Mouse (Mus musculus) stomach, embryonic 16.5 days (tissue): ENCODE data around the gene Wdr91. TPM values are rescaled to one million over a fixed set of nuclear protein-coding genes. Genes with fewer than 3 reads are reported as not detected.

Experiments used
- ATAC-seq: fragments of 200-750 bp; cut with Nextera tagmentation; 2 replicates; pipeline ENCODE4 v1.8.0; 2017; ENCODE audit warnings: moderate number of reproducible peaks, moderate TSS enrichment; ENCODE audit not compliant: insufficient read depth, low FRiP score
- H3K27ac ChIP-seq: fragments of 300-500 bp; sonication (generic); 2 replicates; pipeline ENCODE4 v1.5.1; 2014; ENCODE audit warnings: low read length
- H3K27me3 ChIP-seq: fragments of 300-500 bp; sonication (generic); 2 replicates; pipeline ENCODE4 v1.6.1; 2014; ENCODE audit warnings: low read length, control low read depth, mixed read lengths; ENCODE audit not compliant: control insufficient read depth, insufficient read depth
- H3K36me3 ChIP-seq: fragments of 300-500 bp; sonication (generic); 2 replicates; pipeline ENCODE4 v1.6.1; 2014; ENCODE audit warnings: low read length; ENCODE audit not compliant: control insufficient read depth, insufficient read depth
- H3K4me1 ChIP-seq: fragments of 300-500 bp; sonication (generic); 2 replicates; pipeline ENCODE4 v1.6.1; 2014; ENCODE audit warnings: low read length, control low read depth, mixed read lengths; ENCODE audit not compliant: control insufficient read depth, insufficient read depth
- H3K4me2 ChIP-seq: fragments of 300-500 bp; sonication (generic); 2 replicates; pipeline ENCODE4 v1.6.1; 2014; ENCODE audit warnings: low read depth, low read length, mixed read lengths
- H3K4me3 ChIP-seq: fragments of 300-500 bp; sonication (generic); replicated peaks from 2 replicates; pipeline ENCODE4 v1.5.1; 2014; ENCODE audit warnings: mild to moderate bottlenecking, low read length
- H3K9ac ChIP-seq: fragments of 300-500 bp; sonication (generic); 2 replicates; pipeline ENCODE4 v1.6.1; 2014; ENCODE audit warnings: low read length
- H3K9me3 ChIP-seq: fragments of 300-500 bp; sonication (generic); replicated peaks from 2 replicates; pipeline ENCODE4 v1.6.1; 2016; ENCODE audit warnings: low read length, control low read depth; ENCODE audit not compliant: control insufficient read depth
- WGBS: fragments of 180-500 bp; shearing (Covaris S2); extraction: QIAGEN DNeasy Blood & Tissue Kit; methylation state at CpG from one replicate; pipeline ENCODE4 v1.1.7; 2014; 5-methylcytosine and 5-hydroxymethylcytosine counted together
- polyA plus RNA-seq: library from polyadenylated mRNA; unstranded; fragments of >200 nt; fragmentation: Nextera tagmentation; extraction: Ambion mirVana; gene quantifications from 2 replicates; pipeline ENCODE4 v1.2.1, GENCODE M21; 2015

Wdr91 gene
- 8.8 and 9.6 TPM in 2 replicates for polyA plus RNA-seq

- ATAC-seq = peak; percentile 95
- under 1% methylated on average over 64 of the region's 64 CpGs for WGBS
- Histone ChIP-seq H3K9me3 (no peaks in the 10 kb centered on the region), H3K4me3 (peak within 1 kb of the TSS; percentile 80), H3K4me1 (peaks cover 5% of the 10 kb centered on the region; the same call in 1 of the 2 replicates), H3K4me2 (peak within 1 kb of the TSS; percentile 83), H3K36me3 (no peaks in the 10 kb centered on the region), H3K27ac (peak within 1 kb of the TSS; percentile 86), H3K9ac (peak within 1 kb of the TSS; percentile 81), H3K27me3 (no peaks in the 10 kb centered on the region)
Measured at GRCm38 (mm10) chr6:34910371-34911219, at the start of gene Wdr91. Wdr91 (minus strand) TSS chr6:34910876.

GRCm38 (mm10) chr6:34959131-34959530 lies 48.5 kb upstream of the Wdr91 start:
- WGBS = 80% methylated on average over 7 of the region's 7 CpGs
- no peaks in the 10 kb centered on the region for H3K27me3 ChIP-seq
- H3K4me3 ChIP-seq = no peak overlapping the region
- H3K9me3 ChIP-seq = no peaks in the 10 kb centered on the region
- H3K9ac ChIP-seq = no peak overlapping the region
- no peak for ATAC-seq
- H3K4me1 ChIP-seq = no peaks in the 10 kb centered on the region
- H3K27ac ChIP-seq = no peak overlapping the region
- H3K36me3 ChIP-seq = no peaks in the 10 kb centered on the region; the same call in 1 of the 2 replicates
- H3K4me2 ChIP-seq = no peak overlapping the region

DNA sequence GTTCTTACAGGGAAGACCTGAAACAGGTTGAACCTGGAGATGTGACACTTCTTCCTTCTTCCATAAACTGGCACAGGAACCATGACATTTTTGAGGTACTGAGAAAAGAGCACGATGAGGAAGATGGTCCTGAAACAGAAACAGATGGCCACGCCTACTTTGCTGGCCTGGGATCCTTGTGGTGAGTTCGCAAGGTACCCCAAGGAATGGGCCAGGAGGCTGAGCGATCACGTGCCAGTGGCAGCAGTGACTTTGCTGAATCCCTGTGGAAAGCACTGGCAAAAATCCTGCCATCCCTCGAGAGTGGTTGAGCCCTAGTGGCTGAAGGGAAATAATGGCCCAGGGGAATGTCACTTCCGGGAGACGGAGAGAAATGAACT lies 45.2 kb upstream of the Wdr91 start:
- ATAC-seq = no peak
- Histone ChIP-seq H3K27me3 (no peaks in the 10 kb centered on the region), H3K4me3 (no peak overlapping the region), H3K27ac (no peak overlapping the region), H3K4me1 (no peaks in the 10 kb centered on the region), H3K4me2 (peak overlapping the region; percentile 31; the same call in 1 of the 2 replicates), H3K9me3 (no peaks in the 10 kb centered on the region), H3K9ac (no peak overlapping the region), H3K36me3 (no peaks in the 10 kb centered on the region; the same call in 1 of the 2 replicates)
- WGBS = 41% methylated on average over 8 of the region's 8 CpGs

- 47% methylated on average over 18 of the region's 18 CpGs for WGBS
- H3K9ac ChIP-seq = no peak overlapping the region
- ATAC-seq = peak; percentile 73; the same call in 1 of the 2 replicates
- no peaks in the 10 kb centered on the region for H3K4me1 ChIP-seq
- H3K4me3 ChIP-seq = peak overlapping the region; percentile 11; the same call in 1 of the 2 replicates
- peak overlapping the region; percentile 31; the same call in 1 of the 2 replicates for H3K4me2 ChIP-seq
- no peaks in the 10 kb centered on the region; the same call in 1 of the 2 replicates for H3K36me3 ChIP-seq
- no peaks in the 10 kb centered on the region for H3K27me3 ChIP-seq
- H3K27ac ChIP-seq = no peak overlapping the region
- H3K9me3 ChIP-seq = no peaks in the 10 kb centered on the region
Measured at GRCm38 (mm10) chr6:34954926-34955861, 44.5 kb upstream of the Wdr91 start.

DNA sequence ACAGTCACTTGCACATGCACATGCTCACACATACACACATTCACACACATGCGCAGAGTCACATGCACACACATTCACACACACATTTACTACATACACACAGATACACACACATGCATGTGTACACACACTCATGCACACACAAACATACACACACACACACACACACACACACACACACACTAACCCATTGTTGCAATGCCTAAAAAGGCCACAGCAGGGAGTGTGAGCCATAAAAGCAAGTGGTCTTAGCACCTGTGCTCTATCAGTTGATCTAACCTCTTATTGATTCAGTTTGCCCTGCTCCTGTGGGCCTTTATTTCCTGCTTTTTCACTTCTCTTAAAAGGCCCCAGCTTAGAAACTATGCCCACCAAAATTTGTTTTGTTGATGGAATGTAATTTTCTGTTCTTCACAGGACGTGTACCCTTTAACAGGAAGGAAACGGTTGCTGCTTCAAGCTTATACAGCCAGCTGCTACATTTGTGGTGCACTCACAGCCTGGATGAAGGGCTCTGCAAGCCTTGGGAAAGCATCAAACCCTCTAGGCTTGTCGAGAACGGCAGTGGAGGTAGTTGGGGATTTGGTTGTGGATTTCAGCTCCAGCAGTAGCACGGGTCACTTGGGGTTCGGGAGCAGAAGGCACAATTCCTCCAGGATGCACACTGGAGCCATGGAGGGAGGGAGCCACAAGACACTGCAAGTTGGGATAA lies 41.4 kb upstream of the Wdr91 start:
- Histone ChIP-seq H3K4me1 (no peaks in the 10 kb centered on the region), H3K9ac (no peak overlapping the region), H3K4me3 (no peak overlapping the region), H3K9me3 (no peaks in the 10 kb centered on the region), H3K36me3 (no peaks in the 10 kb centered on the region), H3K27me3 (no peaks in the 10 kb centered on the region), H3K4me2 (no peak overlapping the region), H3K27ac (0 out of 2 replicates have a peak overlapping the region, but pooled peaks have one; percentile 4)
- ATAC-seq = no peak
- WGBS = 58% methylated on average over 7 of the region's 7 CpGs

DNA sequence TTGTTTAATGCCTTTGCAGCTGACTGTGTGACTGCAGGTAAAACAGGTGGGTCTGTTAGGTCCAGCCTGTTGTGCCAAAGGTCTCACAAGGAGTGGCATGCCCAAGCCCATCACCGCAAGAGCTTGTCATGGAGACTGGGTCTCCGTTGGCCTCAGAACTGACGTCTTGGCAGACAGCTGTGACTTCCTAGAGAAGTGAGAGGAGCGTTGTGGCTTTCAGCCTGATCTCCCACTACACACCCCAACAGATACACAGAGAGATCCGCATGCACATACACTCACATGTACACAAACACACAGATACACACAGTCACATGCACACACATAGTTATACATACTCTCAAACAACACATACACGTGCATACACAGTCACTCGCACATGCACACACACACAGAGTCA lies 40.8 kb upstream of the Wdr91 start:
- Histone ChIP-seq H3K36me3 (no peaks in the 10 kb centered on the region), H3K9me3 (no peaks in the 10 kb centered on the region), H3K4me2 (no peak overlapping the region), H3K27me3 (no peaks in the 10 kb centered on the region), H3K9ac (no peak overlapping the region), H3K27ac (no peak overlapping the region), H3K4me3 (no peak overlapping the region), H3K4me1 (no peaks in the 10 kb centered on the region)
- 86% methylated on average over 7 of the region's 7 CpGs for WGBS
- ATAC-seq = no peak

DNA sequence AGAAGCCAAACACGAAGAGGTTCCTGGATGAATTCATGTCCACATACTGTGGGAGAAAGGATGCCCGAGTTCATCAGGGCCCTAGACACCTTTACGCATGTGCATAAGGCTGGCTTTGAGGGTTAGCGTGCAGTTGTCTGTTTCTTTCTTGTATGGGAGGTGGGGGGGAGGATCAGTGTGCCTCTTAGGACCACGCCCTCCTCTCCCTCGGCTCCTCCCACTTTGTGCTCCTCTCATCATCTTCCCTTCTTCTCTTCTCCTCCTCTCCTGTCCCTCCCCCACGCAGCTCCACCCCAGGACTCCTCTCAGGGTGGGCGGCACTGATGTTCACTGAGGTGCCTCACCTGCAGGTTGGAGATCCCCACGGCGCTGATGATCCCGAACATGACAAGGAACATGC lies 37.8 kb upstream of the Wdr91 start:
- 20% methylated on average over 11 of the region's 11 CpGs for WGBS
- H3K4me2 ChIP-seq = peak overlapping the region; percentile 31

DNA sequence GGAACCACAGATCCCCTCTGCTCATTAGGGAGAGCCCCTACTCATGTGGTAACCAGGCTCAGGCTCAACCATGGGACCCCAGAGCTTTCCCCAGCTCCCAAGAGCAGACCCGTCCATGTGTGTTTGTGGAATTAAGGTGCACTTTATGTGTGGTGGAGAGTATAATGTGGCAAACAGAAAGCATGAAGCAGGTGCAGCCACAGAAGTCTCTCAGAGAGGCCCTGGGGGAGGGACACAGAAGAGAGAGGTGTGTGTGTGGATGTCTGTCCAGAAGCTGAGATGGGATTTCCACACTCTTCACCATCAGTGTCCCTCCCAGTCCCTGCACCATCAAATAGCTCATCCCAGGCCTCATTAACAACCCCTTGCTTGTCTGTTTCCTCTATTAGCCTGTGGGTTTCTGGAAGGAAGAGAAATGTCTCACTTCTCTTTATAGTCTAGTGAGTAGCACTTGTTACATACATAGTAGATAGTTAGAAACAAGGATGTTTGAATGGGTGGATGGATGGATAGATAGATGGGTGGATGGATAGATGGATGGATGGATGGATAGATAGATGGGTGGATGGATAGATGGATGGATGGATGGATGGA lies 35.9 kb upstream of the Wdr91 start:
- no peak overlapping the region for H3K4me2 ChIP-seq
- H3K36me3 ChIP-seq = no peaks in the 10 kb centered on the region
- no peaks in the 10 kb centered on the region for H3K9me3 ChIP-seq
- no peaks in the 10 kb centered on the region for H3K4me1 ChIP-seq
- no peak overlapping the region for H3K27ac ChIP-seq
- no peaks in the 10 kb centered on the region for H3K27me3 ChIP-seq
- 83% methylated on average over 1 of the region's 1 CpGs for WGBS
- no peak for ATAC-seq
- H3K4me3 ChIP-seq = no peak overlapping the region
- H3K9ac ChIP-seq = no peak overlapping the region

More for the DNA sequence above, 37.8 kb upstream of the Wdr91 start:
- Histone ChIP-seq H3K9me3 (no peaks in the 10 kb centered on the region), H3K4me1 (no peaks in the 10 kb centered on the region), H3K36me3 (no peaks in the 10 kb centered on the region), H3K4me3 (peak overlapping the region; percentile 9), H3K27me3 (no peaks in the 10 kb centered on the region), H3K27ac (no peak overlapping the region), H3K9ac (no peak overlapping the region)
- ATAC-seq = no peak
